Mouse (Mus musculus) spleen, postnatal 36 days (tissue): Measurements from ENCODE around the gene Cct3.
"Not testable (repeated sequence)": the region's sequence is repeated elsewhere in the genome, so short reads cannot be mapped to it uniquely, and the experiment has no call there.

Source experiments
- DNase-seq, 2 experiments: peaks; one replicate each; pipeline ENCODE4 v3.0.0; 2022; ENCODE audit warnings: low spot score in 2 of 2, mixed read lengths in 1 of 2

Cct3 gene

GRCm38 (mm10) chr3:88361096-88361495 is 64.2 kb downstream of the Cct3 start:
- DNase-seq, result no peak

- no peak for DNase-seq
Observed at GRCm38 (mm10) chr3:88361612-88362313, 64.8 kb downstream of the Cct3 start.

GRCm38 (mm10) chr3:88363700-88364099 is 66.8 kb downstream of the Cct3 start:
- DNase-seq, result peak; percentile 29 to 57

GRCm38 (mm10) chr3:88364337-88364736 is 67.4 kb downstream of the Cct3 start, which contains the start of gene Paqr6:
Gene Paqr6 (plus strand): TSS chr3:88364584.
- DNase-seq, result peak; percentile 51 to 64

DNA sequence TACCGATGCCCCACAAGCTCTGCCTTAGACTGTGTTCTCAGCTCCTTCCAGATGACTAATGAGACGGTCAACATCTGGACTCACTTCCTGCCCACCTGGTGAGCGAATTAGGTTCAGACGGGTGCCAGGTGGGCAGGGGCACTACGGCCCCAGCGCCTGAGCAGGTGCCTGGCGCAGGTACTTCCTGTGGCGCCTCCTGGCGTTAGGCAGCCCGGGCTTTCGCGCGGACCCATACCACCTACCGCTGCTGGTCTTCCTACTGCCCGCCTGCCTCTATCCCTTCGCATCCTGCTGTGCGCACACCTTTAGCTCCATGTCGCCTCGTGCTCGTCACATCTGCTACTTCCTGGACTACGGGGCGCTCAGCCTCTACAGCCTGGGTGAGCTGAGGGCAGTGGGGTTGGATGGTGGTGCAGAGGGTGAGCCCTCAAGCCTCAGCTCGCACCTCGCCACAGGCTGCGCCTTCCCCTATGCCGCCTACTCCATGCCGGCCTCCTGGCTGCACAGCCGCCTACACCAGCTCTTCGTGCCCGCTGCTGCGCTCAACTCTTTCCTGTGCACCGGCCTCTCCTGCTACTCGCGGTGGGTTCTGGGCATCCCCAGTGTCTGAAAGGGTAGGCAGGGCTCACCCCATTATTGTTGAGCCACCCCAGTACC is 68.9 kb downstream of the Cct3 start:
- no peak for DNase-seq

GRCm38 (mm10) chr3:88366830-88367428 is 70.0 kb downstream of the Cct3 start:
- DNase-seq, result peak; percentile 63 to 72

DNA sequence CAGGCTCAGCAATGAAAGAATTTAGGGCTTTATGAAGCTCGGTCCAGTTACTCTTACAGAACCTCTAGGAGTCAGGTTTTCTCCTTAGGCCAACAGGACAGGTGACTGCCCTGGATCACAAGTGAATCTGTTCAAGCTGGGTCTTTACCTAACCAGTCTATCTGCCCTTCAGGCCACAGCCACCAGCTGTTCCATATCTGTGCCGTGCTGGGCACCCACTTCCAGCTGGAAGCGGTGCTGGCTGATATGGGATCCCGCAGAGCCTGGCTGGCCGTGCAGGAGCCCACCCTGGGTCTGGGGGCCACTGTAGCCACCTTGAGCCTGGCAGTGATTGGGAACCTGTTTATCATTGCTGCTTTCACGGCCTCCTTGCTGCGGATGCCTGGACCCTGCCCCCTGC is 70.6 kb downstream of the Cct3 start:
- not testable (repeated sequence) for DNase-seq

- DNase-seq, result not testable (repeated sequence)
Observed at GRCm38 (mm10) chr3:88368511-88368910, 71.6 kb downstream of the Cct3 start.
